Mouse (Mus musculus) cerebellum, adult 2 months (tissue): ENCODE measurements around the gene Actr10. TPM values are rescaled to one million over a fixed set of nuclear protein-coding genes. Genes with fewer than 3 reads are reported as not detected.

Source experiments
- DNase-seq, 2 experiments: peaks; one replicate each; pipeline ENCODE4 v3.0.0; 2021
- H3K27ac ChIP-seq: fragments of 200-500 bp; 2 replicates; pipeline ENCODE4 v1.5.1; 2012; ENCODE audit warnings: low read length, control low read depth, inconsistent platforms; ENCODE audit not compliant: insufficient read depth
- H3K27me3 ChIP-seq: fragments of 200-500 bp; 2 replicates; pipeline ENCODE4 v1.6.1; 2012; ENCODE audit warnings: inconsistent platforms, mild to moderate bottlenecking, low read length, moderate library complexity; ENCODE audit not compliant: control insufficient read depth, insufficient read depth
- H3K4me1 ChIP-seq: fragments of 200-500 bp; 2 replicates; pipeline ENCODE4 v1.6.1; 2011; ENCODE audit warnings: low read length; ENCODE audit not compliant: control insufficient read depth, insufficient read depth
- H3K4me3 ChIP-seq: fragments of 200-500 bp; replicated peaks from 2 replicates; pipeline ENCODE3; 2011; ENCODE audit warnings: mild to moderate bottlenecking, low read depth, low read length, control low read depth; ENCODE audit not compliant: insufficient read depth
- CTCF ChIP-seq: fragments of 200-500 bp; IDR thresholded peaks from 2 replicates; pipeline ENCODE4 v1.5.1; 2011; ENCODE audit warnings: low read depth, mild to moderate bottlenecking, control low read depth, low read length, moderate library complexity, borderline replicate concordance; ENCODE audit not compliant: insufficient read depth
- POLR2A ChIP-seq: fragments of 200-500 bp; IDR thresholded peaks from 2 replicates; pipeline ENCODE4 v1.6.1; 2011; ENCODE audit warnings: low read length, control low read depth, borderline replicate concordance; ENCODE audit not compliant: insufficient read depth
- WGBS: fragments of 180-500 bp; shearing (Covaris S2); methylation state at CpG from one replicate; pipeline ENCODE4 v1.1.7; 2018; 5-methylcytosine and 5-hydroxymethylcytosine counted together
- polyA plus RNA-seq: library from polyadenylated mRNA; depleted of rRNA; stranded (reverse); fragments of >200 nt; gene quantifications from 2 replicates; pipeline ENCODE4 v1.2.3, GENCODE M21; 2012

The Actr10 gene
- polyA plus RNA-seq, 1 experiment, result 108 TPM

GRCm38 (mm10) chr12:70914387-70914786 lies 23.3 kb upstream of the Actr10 start:
- peak; percentile 43 to 53 for DNase-seq
- WGBS, result 46% methylated on average over 11 of the region's 11 CpGs
- peaks cover 8% of the 10 kb centered on the region for H3K4me1 ChIP-seq
- H3K4me3 ChIP-seq, result no peak overlapping the region
- H3K27me3 ChIP-seq, result no peaks in the 10 kb centered on the region
- TF ChIP-seq POLR2A (no peak), CTCF (peak; percentile 31; the same call in 1 of the 2 replicates)
- H3K27ac ChIP-seq, result no peak overlapping the region

- H3K4me1 ChIP-seq, result no peaks in the 10 kb centered on the region
- H3K27me3 ChIP-seq, result no peaks in the 10 kb centered on the region
- DNase-seq, result no peak
- WGBS, result 86% methylated on average over 4 of the region's 4 CpGs
- H3K4me3 ChIP-seq, result no peak overlapping the region
- no peak overlapping the region for H3K27ac ChIP-seq
- TF ChIP-seq POLR2A, result no peak
- no peak for TF ChIP-seq CTCF
Observed at GRCm38 (mm10) chr12:70929781-70930180, 7.9 kb upstream of the Actr10 start.

- Histone ChIP-seq H3K27me3 (no peaks in the 10 kb centered on the region), H3K27ac (no peak overlapping the region; the same call in 1 of the 2 replicates), H3K4me1 (peaks cover 5% of the 10 kb centered on the region; the same call in 1 of the 2 replicates), H3K4me3 (peak overlapping the region; percentile 95)
- DNase-seq, result peak in 1 of 2 experiments; percentile 36
- 21% methylated on average over 7 of the region's 12 CpGs for WGBS
- no peak for TF ChIP-seq POLR2A
- TF ChIP-seq CTCF, result no peak
Observed at GRCm38 (mm10) chr12:70937150-70937549, 507 bp upstream of the Actr10 start.

- H3K4me3 ChIP-seq, result no peak overlapping the region
- no peaks in the 10 kb centered on the region for H3K27me3 ChIP-seq
- 95% methylated on average over 7 of the region's 7 CpGs for WGBS
- DNase-seq, result no peak
- TF ChIP-seq CTCF, result no peak
- TF ChIP-seq POLR2A, result no peak
- H3K27ac ChIP-seq, result no peak overlapping the region
- H3K4me1 ChIP-seq, result peaks cover 5% of the 10 kb centered on the region; the same call in 1 of the 2 replicates
Observed at GRCm38 (mm10) chr12:70940806-70941205, 3.1 kb downstream of the Actr10 start.

- TF ChIP-seq CTCF (no peak), POLR2A (no peak)
- no peak overlapping the region for H3K27ac ChIP-seq
- DNase-seq, result no peak
- H3K4me3 ChIP-seq, result no peak overlapping the region
- H3K4me1 ChIP-seq, result peaks cover 5% of the 10 kb centered on the region; the same call in 1 of the 2 replicates
- no peaks in the 10 kb centered on the region for H3K27me3 ChIP-seq
- 89% methylated on average over 5 of the region's 5 CpGs for WGBS
Observed at GRCm38 (mm10) chr12:70944181-70944580, 6.5 kb downstream of the Actr10 start.

- Histone ChIP-seq H3K27me3 (no peaks in the 10 kb centered on the region), H3K4me3 (no peak overlapping the region), H3K4me1 (no peaks in the 10 kb centered on the region), H3K27ac (no peak overlapping the region)
- 91% methylated on average over 10 of the region's 10 CpGs for WGBS
- no peak for DNase-seq
- TF ChIP-seq CTCF, result no peak
- no peak for TF ChIP-seq POLR2A
Observed at GRCm38 (mm10) chr12:70946585-70947256, 9.1 kb downstream of the Actr10 start.

- TF ChIP-seq POLR2A, result no peak
- TF ChIP-seq CTCF, result no peak
- H3K4me1 ChIP-seq, result no peaks in the 10 kb centered on the region
- no peaks in the 10 kb centered on the region for H3K27me3 ChIP-seq
- H3K4me3 ChIP-seq, result no peak overlapping the region
- DNase-seq, result no peak
- no peak overlapping the region for H3K27ac ChIP-seq
- WGBS, result 52% methylated on average over 4 of the region's 4 CpGs
Observed at GRCm38 (mm10) chr12:70958640-70959039, 21.0 kb downstream of the Actr10 start.

GRCm38 (mm10) chr12:70967581-70967980 lies 29.9 kb downstream of the Actr10 start:
- WGBS, result 24% methylated on average over 8 of the region's 8 CpGs
- TF ChIP-seq CTCF, result no peak
- TF ChIP-seq POLR2A, result no peak

More at GRCm38 (mm10) chr12:70967581-70967980, 29.9 kb downstream of the Actr10 start:
- Histone ChIP-seq H3K4me1 (no peaks in the 10 kb centered on the region), H3K27me3 (no peaks in the 10 kb centered on the region), H3K4me3 (peak overlapping the region; percentile 64), H3K27ac (peak overlapping the region; percentile 57; the same call in 1 of the 2 replicates)
- DNase-seq, result peak in 1 of 2 experiments; percentile 17
